Mouse (Mus musculus) CH12.LX (cell line): Measurements from ENCODE around the gene Nsl1. TPM values are rescaled to one million over a fixed set of nuclear protein-coding genes. Genes with fewer than 3 reads are reported as not detected.
A peak's percentile ranks its signal among the peaks of the same experiment; 100 is the strongest.

Source experiments
- DNase-seq: peaks from one replicate; pipeline ENCODE4 v3.0.0-alpha.2; 2013; ENCODE audit errors: extremely low read depth
- H3K27ac ChIP-seq: 2 replicates; pipeline ENCODE4 v1.5.1; 2012; ENCODE audit warnings: low read depth, mild to moderate bottlenecking, control low read depth, moderate library complexity; ENCODE audit not compliant: insufficient read depth
- H3K27me3 ChIP-seq: replicated peaks from 2 replicates; pipeline ENCODE3; 2012; ENCODE audit warnings: inconsistent platforms
- H3K36me3 ChIP-seq, 2 experiments: replicated peaks in 1 of 2; 2 replicates each; pipeline versions ENCODE3 to v1.6.1; 2012; ENCODE audit warnings: inconsistent platforms in 1 of 2, low read length in 1 of 2, mild to moderate bottlenecking in 1 of 2, mixed read lengths in 1 of 2, moderate library complexity in 1 of 2; ENCODE audit not compliant: control insufficient read depth in 1 of 2, insufficient read depth in 1 of 2
- H3K4me1 ChIP-seq, 2 experiments: 2 replicates each; pipeline ENCODE4 v1.6.1; 2012; ENCODE audit warnings: inconsistent platforms in 1 of 2, moderate library complexity in 1 of 2; ENCODE audit not compliant: insufficient read depth in 2 of 2, control insufficient read depth in 1 of 2
- H3K4me2 ChIP-seq: 2 replicates; pipeline ENCODE4 v1.6.1; 2012; ENCODE audit warnings: low read depth, mild to moderate bottlenecking, control low read depth; ENCODE audit not compliant: poor library complexity, insufficient read depth, severe bottlenecking
- H3K4me3 ChIP-seq, 3 experiments: fragments of 150-350 bp in 1 of 3; sonication (generic) in 1 of 3; replicated peaks in 1 of 3; 2 replicates each; pipeline versions ENCODE3 to v1.5.1; 2011 to 2012; ENCODE audit warnings: low read depth in 2 of 3, low read length in 2 of 3, mild to moderate bottlenecking in 2 of 3, moderate library complexity in 2 of 3, control low read depth in 1 of 3, improper control_type of control experiment in 1 of 3, inconsistent platforms in 1 of 3, mixed read lengths in 1 of 3; ENCODE audit not compliant: poor library complexity in 1 of 3
- H3K79me2 ChIP-seq: replicated peaks from 2 replicates; pipeline ENCODE4 v1.6.1; 2012; ENCODE audit warnings: mild to moderate bottlenecking, moderate library complexity; ENCODE audit not compliant: control insufficient read depth, poor library complexity, insufficient read depth, severe bottlenecking; ENCODE audit errors: extremely low read depth
- H3K9ac ChIP-seq: 2 replicates; pipeline ENCODE4 v1.6.1; 2012; ENCODE audit warnings: low read depth, mild to moderate bottlenecking, control low read depth, moderate library complexity; ENCODE audit not compliant: insufficient read depth
- H3K9me3 ChIP-seq: replicated peaks from 2 replicates; pipeline ENCODE3; 2012; ENCODE audit warnings: low read length, inconsistent platforms, mixed read lengths
- BHLHE40 ChIP-seq: IDR thresholded peaks from 2 replicates; pipeline ENCODE4 v1.6.1; 2011; ENCODE audit warnings: mild to moderate bottlenecking, low read depth, low read length, improper control_type of control experiment
- CHD1 ChIP-seq: IDR thresholded peaks from 2 replicates; pipeline ENCODE4 v1.6.1; 2012; ENCODE audit warnings: low read depth, low read length, improper control_type of control experiment, inconsistent platforms
- CHD2 ChIP-seq: IDR thresholded peaks from 2 replicates; pipeline ENCODE4 v1.6.1; 2011; ENCODE audit warnings: low read length, improper control_type of control experiment
- CTCF ChIP-seq, 2 experiments: IDR thresholded peaks in 1 of 2; conservative IDR thresholded peaks in 1 of 2; 2 replicates each; pipeline ENCODE4 v1.5.1; 2011 to 2012; ENCODE audit warnings: low read depth in 2 of 2, low read length in 2 of 2, improper control_type of control experiment in 1 of 2, inconsistent platforms in 1 of 2, mild to moderate bottlenecking in 1 of 2, moderate library complexity in 1 of 2
- E2F4 ChIP-seq: IDR thresholded peaks from 2 replicates; pipeline ENCODE4 v1.6.1; 2011; ENCODE audit warnings: low read depth, low read length, improper control_type of control experiment; ENCODE audit not compliant: insufficient replicate concordance
- ELF1 ChIP-seq: IDR thresholded peaks from 2 replicates; pipeline ENCODE4 v1.6.1; 2014; ENCODE audit warnings: low read depth, mild to moderate bottlenecking, inconsistent platforms, low read length, improper control_type of control experiment
- EP300 ChIP-seq: IDR thresholded peaks from 2 replicates; pipeline ENCODE4 v1.6.1; 2011; ENCODE audit warnings: low read length, improper control_type of control experiment
- ETS1 ChIP-seq: conservative IDR thresholded peaks from 2 replicates; pipeline ENCODE4 v1.6.1; 2012; ENCODE audit warnings: low read depth, mild to moderate bottlenecking, inconsistent platforms, low read length, improper control_type of control experiment, moderate library complexity
- GABPA ChIP-seq: IDR thresholded peaks from 2 replicates; pipeline ENCODE4 v1.6.1; 2012; ENCODE audit warnings: low read depth, low read length, improper control_type of control experiment, inconsistent platforms; ENCODE audit not compliant: insufficient replicate concordance
- HCFC1 ChIP-seq: IDR thresholded peaks from 2 replicates; pipeline ENCODE4 v1.6.1; 2012; ENCODE audit warnings: low read depth, mild to moderate bottlenecking, inconsistent platforms, low read length, improper control_type of control experiment
- IRF4 ChIP-seq: IDR thresholded peaks from 2 replicates; pipeline ENCODE4 v1.6.1; 2014; ENCODE audit warnings: low read depth, mild to moderate bottlenecking, inconsistent platforms, low read length, improper control_type of control experiment
- JUN ChIP-seq: IDR thresholded peaks from 2 replicates; pipeline ENCODE4 v1.6.1; 2011; ENCODE audit warnings: low read depth, mild to moderate bottlenecking, low read length, improper control_type of control experiment, moderate library complexity; ENCODE audit not compliant: insufficient read depth
- JUND ChIP-seq: conservative IDR thresholded peaks from 2 replicates; pipeline ENCODE4 v1.6.1; 2011; ENCODE audit warnings: low read depth, low read length, improper control_type of control experiment
- KAT2A ChIP-seq: IDR thresholded peaks from 2 replicates; pipeline ENCODE4 v1.6.1; 2012; ENCODE audit warnings: low read length, improper control_type of control experiment, inconsistent platforms; ENCODE audit not compliant: insufficient replicate concordance
- MAFK ChIP-seq: IDR thresholded peaks from 2 replicates; pipeline ENCODE4 v1.6.1; 2011; ENCODE audit warnings: low read length, improper control_type of control experiment; ENCODE audit not compliant: insufficient replicate concordance
- MAX ChIP-seq: IDR thresholded peaks from 2 replicates; pipeline ENCODE4 v1.6.1; 2011; ENCODE audit warnings: low read length, improper control_type of control experiment
- MAZ ChIP-seq: IDR thresholded peaks from 2 replicates; pipeline ENCODE4 v1.6.1; 2012; ENCODE audit warnings: low read depth, mild to moderate bottlenecking, inconsistent platforms, low read length, improper control_type of control experiment, moderate library complexity
- MEF2A ChIP-seq: IDR thresholded peaks from 2 replicates; pipeline ENCODE4 v1.6.1; 2014; ENCODE audit warnings: low read depth, mild to moderate bottlenecking, inconsistent platforms, low read length, improper control_type of control experiment, borderline replicate concordance
- MXI1 ChIP-seq: IDR thresholded peaks from 2 replicates; pipeline ENCODE4 v1.6.1; 2011; ENCODE audit warnings: mild to moderate bottlenecking, low read depth, low read length, improper control_type of control experiment
- MYC ChIP-seq: IDR thresholded peaks from 2 replicates; pipeline ENCODE4 v1.6.1; 2011; ENCODE audit warnings: low read depth, mild to moderate bottlenecking, improper control_type of control experiment, low read length
- NELFE ChIP-seq: IDR thresholded peaks from 2 replicates; pipeline ENCODE4 v1.6.1; 2011; ENCODE audit warnings: low read depth, low read length, improper control_type of control experiment
- NRF1 ChIP-seq: IDR thresholded peaks from 2 replicates; pipeline ENCODE4 v1.6.1; 2014; ENCODE audit warnings: low read depth, mild to moderate bottlenecking, inconsistent platforms, low read length, improper control_type of control experiment, moderate library complexity
- PAX5 ChIP-seq: IDR thresholded peaks from 2 replicates; pipeline ENCODE4 v1.6.1; 2012; ENCODE audit warnings: low read length, inconsistent platforms, mixed read lengths
- POLR2A ChIP-seq: IDR thresholded peaks from 2 replicates; pipeline ENCODE4 v1.6.1; 2011; ENCODE audit warnings: low read depth, mild to moderate bottlenecking, improper control_type of control experiment, low read length
- POLR2AphosphoS2 ChIP-seq: IDR thresholded peaks from 2 replicates; pipeline ENCODE4 v1.6.1; 2011; ENCODE audit warnings: low read depth, low read length, improper control_type of control experiment
- RAD21 ChIP-seq: IDR thresholded peaks from 2 replicates; pipeline ENCODE4 v1.6.1; 2011; ENCODE audit warnings: low read depth, mild to moderate bottlenecking, low read length, improper control_type of control experiment, moderate library complexity
- RCOR1 ChIP-seq: conservative IDR thresholded peaks from 2 replicates; pipeline ENCODE4 v1.6.1; 2012; ENCODE audit warnings: low read depth, mild to moderate bottlenecking, inconsistent platforms, low read length, improper control_type of control experiment
- SIN3A ChIP-seq: IDR thresholded peaks from 2 replicates; pipeline ENCODE4 v1.6.1; 2012; ENCODE audit warnings: low read length, improper control_type of control experiment, inconsistent platforms
- SMC3 ChIP-seq: IDR thresholded peaks from 2 replicates; pipeline ENCODE4 v1.6.1; 2011; ENCODE audit warnings: low read depth, low read length, improper control_type of control experiment
- TBP ChIP-seq: conservative IDR thresholded peaks from 2 replicates; pipeline ENCODE4 v1.6.1; 2011; ENCODE audit warnings: low read depth, low read length, improper control_type of control experiment
- TCF12 ChIP-seq: IDR thresholded peaks from 2 replicates; pipeline ENCODE4 v1.6.1; 2014; ENCODE audit warnings: low read depth, mild to moderate bottlenecking, inconsistent platforms, low read length, improper control_type of control experiment
- UBTF ChIP-seq: IDR thresholded peaks from 2 replicates; pipeline ENCODE4 v1.6.1; 2012; ENCODE audit warnings: low read depth, mild to moderate bottlenecking, inconsistent platforms, low read length, improper control_type of control experiment, moderate library complexity
- USF1 ChIP-seq: IDR thresholded peaks from 2 replicates; pipeline ENCODE4 v1.6.1; 2014; ENCODE audit warnings: low read depth, mild to moderate bottlenecking, inconsistent platforms, low read length, improper control_type of control experiment
- USF2 ChIP-seq: conservative IDR thresholded peaks from 2 replicates; pipeline ENCODE4 v1.6.1; 2011; ENCODE audit warnings: low read depth, low read length, improper control_type of control experiment
- ZC3H11A ChIP-seq: IDR thresholded peaks from 2 replicates; pipeline ENCODE4 v1.6.1; 2012; ENCODE audit warnings: low read depth, mild to moderate bottlenecking, inconsistent platforms, low read length, improper control_type of control experiment
- ZKSCAN1 ChIP-seq: IDR thresholded peaks from 2 replicates; pipeline ENCODE4 v1.6.1; 2012; ENCODE audit warnings: low read depth, inconsistent platforms, low read length, improper control_type of control experiment, borderline replicate concordance
- ZMIZ1 ChIP-seq: IDR thresholded peaks from 2 replicates; pipeline ENCODE4 v1.6.1; 2012; ENCODE audit warnings: low read depth, mild to moderate bottlenecking, inconsistent platforms, low read length, improper control_type of control experiment
- ZNF384 ChIP-seq: IDR thresholded peaks from 2 replicates; pipeline ENCODE4 v1.6.1; 2012; ENCODE audit warnings: low read depth, low read length, improper control_type of control experiment, inconsistent platforms
- dilution Hi-C: fragments of 300-500 bp; cut with MboI; formaldehyde crosslinking; loops from 2 replicates; pipeline ENCODE4 v1.14.3; 2020; ENCODE audit warnings: low sequenced_read_pairs; ENCODE audit not compliant: extremely low pct_unique_long_range_greater_than_20kb, extremely low pct_ligation_motif_present
- in situ Hi-C: fragments of 300-500 bp; cut with MboI; formaldehyde crosslinking; loops from 3 replicates; pipeline ENCODE4 v1.14.3; 2019; ENCODE audit warnings: low sequenced_read_pairs, low pct_ligation_motif_present, low pct_unique_long_range_greater_than_20kb, mixed read lengths
- polyA plus RNA-seq: library from polyadenylated mRNA; unstranded; fragments of >175 nt; gene quantifications from 2 replicates; pipeline ENCODE4 v1.2.1, GENCODE M21; 2012; ENCODE audit warnings: low read depth; ENCODE audit not compliant: insufficient read length
- total RNA-seq, 2 experiments: library from RNA; depleted of rRNA; stranded (reverse); fragments of 300-350 nt in 1 of 2; fragments of >200 nt in 1 of 2; gene quantifications; 2 replicates each; pipeline ENCODE4 v1.2.3; 2012 to 2014

Gene Nsl1
- total and polyA plus RNA-seq, 3 experiments: 16.0 to 27.1 (median 17.4) TPM

GRCm38 (mm10) chr1:191026021-191026713 is 36.6 kb upstream of the Nsl1 start, which contains the start of gene Flvcr1:
TSS of gene Flvcr1 (minus strand) at chr1:191026158.
- H3K9ac ChIP-seq: peak within 1 kb of the TSS; percentile 81
- H3K36me3 ChIP-seq: peaks cover 7 to 9% of the 10 kb centered on the region in 2 experiments
- peak within 1 kb of the TSS; percentile 81 for H3K27ac ChIP-seq
- H3K27me3 ChIP-seq: no peaks in the 10 kb centered on the region
- H3K79me2 ChIP-seq: peaks cover 17% of the 10 kb centered on the region
- in situ Hi-C loops: no loop called here
- no peaks in the 10 kb centered on the region for H3K9me3 ChIP-seq
- dilution Hi-C loops: no loop called here
- no peak; the same call in 1 of the 2 replicates for TF ChIP-seq MAZ
- peak; percentile 97 for TF ChIP-seq NELFE
- TF ChIP-seq MAX: peak; percentile 48; the same call in 1 of the 2 replicates
- TF ChIP-seq POLR2AphosphoS2: peak; percentile 82; the same call in 1 of the 2 replicates
- peak; percentile 98 for TF ChIP-seq ZMIZ1
- no peak for TF ChIP-seq ZNF384
- TF ChIP-seq RCOR1: peak; percentile 57; the same call in 1 of the 2 replicates
- peak; percentile 67 for TF ChIP-seq ELF1
- TF ChIP-seq KAT2A: peak; percentile 51; the same call in 1 of the 2 replicates
- TF ChIP-seq MYC: no peak
- peak; percentile 33; the same call in 1 of the 2 replicates for TF ChIP-seq CHD1
- peak; percentile 29; the same call in 1 of the 2 replicates for TF ChIP-seq MAFK
- TF ChIP-seq POLR2A: peak; percentile 99
- peak; percentile 31; the same call in 1 of the 2 replicates for TF ChIP-seq MEF2A
- TF ChIP-seq IRF4: no peak; the same call in 1 of the 2 replicates
- TF ChIP-seq NRF1: peak; percentile 64
- TF ChIP-seq JUN: no peak
- TF ChIP-seq E2F4: no peak
- no peak; the same call in 1 of the 2 replicates for TF ChIP-seq SMC3
- TF ChIP-seq BHLHE40: 0 out of 2 replicates have a peak, but pooled peaks have one; percentile 38
- TF ChIP-seq MXI1: peak; percentile 80
- TF ChIP-seq CTCF (conservative IDR thresholded peaks at IDR 0.05 in 1 of 2, IDR thresholded peaks at IDR 0.05 in 1 of 2; ENCODE audit: low read depth in 2 of 2, low read length in 2 of 2): peak in 1 of 2 experiments; percentile 30; a peak in 2 of 4 replicates
- 0 out of 2 replicates have a peak, but pooled peaks have one; percentile 21 for TF ChIP-seq EP300
- TF ChIP-seq SIN3A: peak; percentile 50; the same call in 1 of the 2 replicates
- TF ChIP-seq TCF12: peak; percentile 98
- TF ChIP-seq USF1: no peak
- no peak for TF ChIP-seq ZC3H11A
- TF ChIP-seq TBP: peak; percentile 94; the same call in 1 of the 2 replicates
- peak; percentile 50 for TF ChIP-seq ETS1
- TF ChIP-seq CHD2: peak; percentile 80
- TF ChIP-seq HCFC1: peak; percentile 60; the same call in 1 of the 2 replicates
- TF ChIP-seq JUND: no peak
- TF ChIP-seq ZKSCAN1: no peak
- TF ChIP-seq PAX5: no peak
- no peak for TF ChIP-seq RAD21
- no peak for TF ChIP-seq USF2
- TF ChIP-seq UBTF: peak; percentile 93; the same call in 1 of the 2 replicates
- no peak for TF ChIP-seq GABPA
- TF ChIP-seq, all 38 proteins: peak for 23
- Histone ChIP-seq H3K4me2 (peak within 1 kb of the TSS; percentile 62), H3K4me3 (peak within 1 kb of the TSS; percentile 70 to 99 (median 87)), H3K4me1 (peaks cover 2 to 20% of the 10 kb centered on the region in 2 experiments; a peak in 3 of 4 replicates)
- peak; percentile 100 for DNase-seq
